Mouse (Mus musculus) heart, embryonic 11.5 days (tissue): ENCODE measurements around the gene Wbp1l. TPM values are rescaled to one million over a fixed set of nuclear protein-coding genes. Genes with fewer than 3 reads are reported as not detected.

Source experiments
- ATAC-seq: fragments of 200-750 bp; cut with Nextera tagmentation; replicated peaks from 2 replicates; pipeline ENCODE4 v1.8.0; 2017; ENCODE audit warnings: moderate library complexity; ENCODE audit not compliant: insufficient number of reproducible peaks, low FRiP score, low TSS enrichment
- H3K27ac ChIP-seq: fragments of 300-500 bp; sonication (generic); 2 replicates; pipeline ENCODE4 v1.5.1; 2014; ENCODE audit warnings: mild to moderate bottlenecking, low read depth, low read length
- H3K27me3 ChIP-seq: fragments of 300-500 bp; sonication (generic); 2 replicates; pipeline ENCODE4 v1.6.1; 2014; ENCODE audit warnings: mild to moderate bottlenecking, low read length, mixed read lengths; ENCODE audit not compliant: control insufficient read depth, insufficient read depth
- H3K36me3 ChIP-seq: fragments of 300-500 bp; sonication (generic); 2 replicates; pipeline ENCODE4 v1.6.1; 2014; ENCODE audit warnings: mild to moderate bottlenecking, low read length, moderate library complexity, mixed read lengths; ENCODE audit not compliant: control insufficient read depth, insufficient read depth
- H3K4me1 ChIP-seq: fragments of 300-500 bp; sonication (generic); 2 replicates; pipeline ENCODE4 v1.6.1; 2014; ENCODE audit warnings: low read length; ENCODE audit not compliant: control insufficient read depth, insufficient read depth
- H3K4me2 ChIP-seq: fragments of 300-500 bp; sonication (generic); 2 replicates; pipeline ENCODE4 v1.6.1; 2014; ENCODE audit warnings: mild to moderate bottlenecking, moderate library complexity
- H3K4me3 ChIP-seq: fragments of 300-500 bp; sonication (generic); 2 replicates; pipeline ENCODE4 v1.5.1; 2014; ENCODE audit warnings: low read depth, low read length
- H3K9ac ChIP-seq: fragments of 300-500 bp; sonication (generic); 2 replicates; pipeline ENCODE4 v1.6.1; 2014; ENCODE audit warnings: mild to moderate bottlenecking, low read depth, low read length, moderate library complexity
- H3K9me3 ChIP-seq: fragments of 300-500 bp; sonication (generic); replicated peaks from 2 replicates; pipeline ENCODE4 v1.6.1; 2016; ENCODE audit warnings: low read length; ENCODE audit not compliant: control insufficient read depth
- WGBS: fragments of 180-500 bp; shearing (Covaris S2); extraction: QIAGEN DNeasy Blood & Tissue Kit; methylation state at CpG from one replicate; pipeline ENCODE4 v1.1.7; 2014; ENCODE audit not compliant: insufficient replicate concordance; 5-methylcytosine and 5-hydroxymethylcytosine counted together
- polyA plus RNA-seq: library from polyadenylated mRNA; unstranded; fragments of >200 nt; fragmentation: Nextera tagmentation; extraction: Ambion mirVana; gene quantifications from 2 replicates; pipeline ENCODE4 v1.2.1, GENCODE M21; 2014

Gene Wbp1l
- polyA plus RNA-seq, 1 experiment from 2014 or later: 41.5 TPM

DNA sequence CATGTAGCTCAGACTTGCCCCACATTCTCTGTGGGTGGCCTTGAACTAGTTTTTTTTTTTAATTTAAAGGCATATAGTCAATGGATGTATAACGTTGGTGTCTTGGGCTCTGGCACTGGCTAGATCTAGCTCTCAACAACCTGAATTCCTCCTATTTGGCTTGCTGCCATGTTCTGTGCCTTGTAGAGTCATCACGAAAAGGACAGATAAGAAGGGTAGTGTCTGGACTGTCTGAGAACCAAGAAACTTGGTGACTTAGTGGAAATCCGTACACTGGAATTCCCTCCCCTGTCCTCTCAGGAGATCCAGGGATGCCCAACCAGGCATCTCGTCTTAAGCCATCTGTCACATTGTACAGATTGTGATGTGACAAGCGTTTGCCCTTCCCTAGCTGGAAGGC, 54.3 kb downstream of the Wbp1l start:
- Histone ChIP-seq H3K27me3 (no peaks in the 10 kb centered on the region), H3K36me3 (peaks cover 35% of the 10 kb centered on the region), H3K4me2 (no peak overlapping the region), H3K9me3 (no peaks in the 10 kb centered on the region), H3K4me3 (no peak overlapping the region), H3K4me1 (no peaks in the 10 kb centered on the region), H3K27ac (no peak overlapping the region), H3K9ac (no peak overlapping the region)
- WGBS: 58% methylated on average over 5 of the region's 5 CpGs
- ATAC-seq: no peak

DNA sequence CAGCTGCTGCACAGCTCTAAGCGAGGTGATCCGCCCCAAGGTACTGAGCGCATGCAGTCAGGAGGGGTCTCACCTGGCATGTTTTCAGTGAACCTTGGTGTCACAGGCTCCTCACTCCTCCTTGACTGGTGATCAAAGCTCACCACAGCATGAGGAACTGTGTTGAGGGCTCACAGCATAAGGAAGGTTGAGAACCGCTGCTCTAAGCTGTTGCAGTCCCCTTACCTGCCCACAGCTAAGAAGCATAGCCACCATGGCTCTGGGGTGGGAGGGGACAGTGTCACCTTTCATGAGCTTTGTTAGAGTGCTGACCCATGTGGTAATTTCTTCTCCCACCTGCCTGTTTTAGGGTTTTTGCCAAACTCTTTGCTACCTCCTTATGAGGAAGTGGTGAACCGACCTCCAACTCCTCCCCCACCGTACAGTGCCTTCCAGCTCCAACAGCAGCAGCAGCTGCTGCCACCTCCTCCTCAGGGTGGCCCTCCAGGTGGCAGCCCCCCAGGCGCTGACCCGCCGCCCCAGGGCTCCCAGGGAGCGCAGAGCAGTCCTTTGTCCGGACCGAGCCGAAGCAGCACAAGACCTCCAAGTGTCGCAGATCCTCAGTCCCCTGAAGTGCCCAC, 54.8 kb downstream of the Wbp1l start:
- ATAC-seq: no peak
- H3K9me3 ChIP-seq: no peaks in the 10 kb centered on the region
- no peak overlapping the region for H3K4me2 ChIP-seq
- H3K9ac ChIP-seq: no peak overlapping the region
- H3K4me1 ChIP-seq: no peaks in the 10 kb centered on the region
- peaks cover 34% of the 10 kb centered on the region for H3K36me3 ChIP-seq
- whole genome bisulfite sequencing: 94% methylated on average over 14 of the region's 14 CpGs
- no peak overlapping the region for H3K4me3 ChIP-seq
- H3K27ac ChIP-seq: no peak overlapping the region
- H3K27me3 ChIP-seq: no peaks in the 10 kb centered on the region

DNA sequence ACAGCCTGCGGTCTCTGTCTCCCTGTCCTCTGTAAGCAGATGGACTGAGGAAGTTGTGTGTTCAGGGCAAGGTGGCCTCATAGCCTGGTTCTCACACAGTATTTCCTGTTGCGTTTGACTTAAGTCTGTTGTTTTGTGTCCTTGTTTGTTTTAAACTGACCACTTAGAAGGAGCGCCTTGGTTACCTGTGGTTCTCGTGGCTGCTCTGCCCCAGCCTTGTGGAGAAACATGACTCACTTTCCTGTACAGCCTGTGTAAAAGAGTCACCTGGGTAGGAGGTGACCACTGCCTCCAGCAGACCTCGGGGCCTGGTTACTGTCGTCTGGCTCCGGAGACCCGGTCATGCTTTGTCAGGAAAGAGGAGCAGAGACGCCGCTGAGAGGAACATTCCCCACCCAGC, 56.7 kb downstream of the Wbp1l start:
- Histone ChIP-seq H3K4me2 (no peak overlapping the region), H3K27me3 (no peaks in the 10 kb centered on the region), H3K4me3 (no peak overlapping the region), H3K36me3 (peaks cover 33% of the 10 kb centered on the region), H3K4me1 (peaks cover 17% of the 10 kb centered on the region; the same call in 1 of the 2 replicates), H3K9me3 (no peaks in the 10 kb centered on the region), H3K9ac (no peak overlapping the region), H3K27ac (no peak overlapping the region)
- WGBS: 86% methylated on average over 10 of the region's 10 CpGs
- no peak for ATAC-seq

DNA sequence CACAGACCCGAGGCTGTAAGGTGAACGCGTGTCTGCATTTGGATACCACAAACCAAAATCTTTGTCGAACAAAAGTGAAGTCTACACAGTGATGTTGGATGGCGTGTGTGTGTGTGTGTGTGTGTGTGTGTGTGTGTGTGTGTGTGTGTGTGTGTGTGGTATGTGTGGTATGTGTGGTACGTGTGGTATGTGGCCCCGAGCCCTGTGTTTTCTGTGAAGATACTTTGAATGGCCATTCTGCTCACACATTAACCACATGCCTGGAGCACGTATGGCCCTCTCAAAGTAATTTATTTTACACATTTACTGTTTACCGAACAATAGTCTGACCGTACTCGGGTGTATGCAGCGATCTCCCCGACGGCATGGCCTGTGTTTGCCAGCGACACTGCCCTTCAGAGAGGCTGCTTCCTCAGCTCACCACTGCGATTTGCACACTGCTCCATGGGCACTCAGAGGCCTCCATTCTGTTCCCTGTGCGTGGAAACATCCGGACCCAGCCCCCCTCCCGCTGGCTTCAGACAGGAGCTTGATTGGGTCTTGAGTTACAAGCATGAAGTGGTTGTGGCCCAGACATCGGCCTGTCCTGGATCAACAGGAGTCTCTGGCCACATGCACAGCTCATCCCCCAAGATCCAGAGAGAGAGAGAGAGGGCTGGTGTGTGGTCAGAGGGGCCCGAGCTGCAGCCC, 57.4 kb downstream of the Wbp1l start:
- H3K36me3 ChIP-seq: peaks cover 33% of the 10 kb centered on the region
- no peak overlapping the region for H3K9ac ChIP-seq
- H3K27me3 ChIP-seq: no peaks in the 10 kb centered on the region
- 88% methylated on average over 21 of the region's 21 CpGs for WGBS
- H3K9me3 ChIP-seq: no peaks in the 10 kb centered on the region
- H3K4me1 ChIP-seq: peaks cover 21% of the 10 kb centered on the region
- H3K4me3 ChIP-seq: no peak overlapping the region
- no peak overlapping the region for H3K27ac ChIP-seq
- no peak overlapping the region for H3K4me2 ChIP-seq
- no peak for ATAC-seq

DNA sequence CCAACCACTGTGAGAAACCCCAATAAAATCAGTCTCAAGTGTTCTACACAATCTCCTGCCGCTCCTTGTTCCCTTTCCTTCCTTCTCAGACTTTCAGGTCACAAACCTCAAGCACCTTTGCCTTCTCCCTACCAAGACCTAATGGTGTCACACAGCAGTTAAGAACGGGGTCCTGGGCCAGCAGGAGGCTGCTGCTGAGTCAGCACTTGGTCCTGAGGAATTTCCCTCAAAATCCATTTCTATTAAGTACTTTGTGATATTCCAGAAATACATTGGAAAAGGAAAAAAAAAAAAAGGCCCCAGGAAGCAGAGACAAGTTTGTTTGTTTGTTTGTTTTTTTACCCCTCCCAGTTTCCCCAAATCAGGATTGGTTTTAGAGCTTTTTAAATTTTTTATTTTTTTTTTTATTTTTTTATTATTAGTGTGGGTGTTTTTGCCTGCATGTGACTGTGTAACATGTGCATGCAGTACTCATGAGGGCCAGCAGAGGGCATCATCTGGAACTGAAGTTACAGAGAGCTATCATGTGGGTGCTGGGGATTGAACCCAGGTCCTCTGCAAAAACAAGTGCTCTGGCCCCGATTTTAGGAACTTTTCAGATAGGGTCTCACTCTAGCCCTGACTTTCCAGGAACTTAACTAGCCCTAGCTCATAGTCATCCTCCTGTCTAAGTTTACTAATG, 58.6 kb downstream of the Wbp1l start:
- Histone ChIP-seq H3K9me3 (no peaks in the 10 kb centered on the region), H3K4me1 (peaks cover 32% of the 10 kb centered on the region), H3K9ac (no peak overlapping the region), H3K4me2 (no peak overlapping the region), H3K4me3 (no peak overlapping the region), H3K27ac (no peak overlapping the region), H3K27me3 (no peaks in the 10 kb centered on the region), H3K36me3 (peaks cover 27% of the 10 kb centered on the region)
- WGBS: 88% methylated on average over 3 of the region's 3 CpGs
- no peak for ATAC-seq

DNA sequence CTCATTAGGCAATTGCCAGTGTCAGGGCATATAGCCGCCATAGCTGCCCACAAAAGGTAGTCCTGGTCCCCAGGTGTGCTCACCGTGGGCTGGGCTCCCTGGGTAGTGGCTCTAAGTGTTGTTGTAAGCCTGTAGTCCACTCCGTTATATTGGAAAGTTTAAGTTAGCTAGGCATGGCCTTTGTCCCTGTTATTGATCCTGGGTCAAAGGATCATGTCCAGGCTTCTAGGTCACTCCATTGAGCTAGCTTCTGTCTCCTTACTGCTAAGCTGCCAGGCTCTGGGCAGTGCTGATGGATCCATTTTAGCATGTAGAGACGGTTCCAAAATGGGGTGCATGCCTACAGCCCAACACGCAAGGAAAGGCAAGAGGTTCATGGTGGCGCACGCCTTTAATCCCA, 59.5 kb downstream of the Wbp1l start:
- H3K9ac ChIP-seq: no peak overlapping the region
- no peaks in the 10 kb centered on the region for H3K9me3 ChIP-seq
- no peaks in the 10 kb centered on the region for H3K27me3 ChIP-seq
- H3K36me3 ChIP-seq: peaks cover 27% of the 10 kb centered on the region
- H3K4me2 ChIP-seq: no peak overlapping the region
- WGBS: 90% methylated on average over 7 of the region's 7 CpGs
- no peak overlapping the region for H3K4me3 ChIP-seq
- no peak overlapping the region for H3K27ac ChIP-seq
- no peak for ATAC-seq
- peaks cover 32% of the 10 kb centered on the region for H3K4me1 ChIP-seq

DNA sequence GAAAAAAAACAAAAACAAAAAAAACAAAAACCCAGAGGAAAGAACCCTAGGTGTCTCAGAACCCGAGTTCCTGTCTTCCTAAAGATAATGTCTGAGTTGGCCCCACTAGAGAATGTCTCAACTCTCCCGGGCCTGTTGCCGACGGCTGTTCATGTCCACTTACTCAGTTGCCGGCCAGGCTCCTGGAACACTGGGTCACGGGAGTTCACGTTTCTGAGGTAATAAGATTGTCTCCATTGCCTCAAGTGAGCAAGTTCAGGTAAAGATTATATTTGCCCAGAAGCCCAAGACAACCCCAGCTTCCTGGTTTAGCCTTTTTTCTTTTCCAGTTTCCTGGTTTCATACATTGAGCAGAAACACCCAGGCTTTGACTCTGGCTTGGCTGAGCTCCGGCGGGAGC, 60.0 kb downstream of the Wbp1l start:
- H3K9ac ChIP-seq: no peak overlapping the region
- peaks cover 32% of the 10 kb centered on the region for H3K4me1 ChIP-seq
- peaks cover 24% of the 10 kb centered on the region for H3K36me3 ChIP-seq
- no peak for ATAC-seq
- H3K27ac ChIP-seq: no peak overlapping the region
- WGBS: 54% methylated on average over 9 of the region's 9 CpGs
- no peaks in the 10 kb centered on the region for H3K27me3 ChIP-seq
- no peak overlapping the region for H3K4me2 ChIP-seq
- H3K9me3 ChIP-seq: no peaks in the 10 kb centered on the region
- H3K4me3 ChIP-seq: no peak overlapping the region

DNA sequence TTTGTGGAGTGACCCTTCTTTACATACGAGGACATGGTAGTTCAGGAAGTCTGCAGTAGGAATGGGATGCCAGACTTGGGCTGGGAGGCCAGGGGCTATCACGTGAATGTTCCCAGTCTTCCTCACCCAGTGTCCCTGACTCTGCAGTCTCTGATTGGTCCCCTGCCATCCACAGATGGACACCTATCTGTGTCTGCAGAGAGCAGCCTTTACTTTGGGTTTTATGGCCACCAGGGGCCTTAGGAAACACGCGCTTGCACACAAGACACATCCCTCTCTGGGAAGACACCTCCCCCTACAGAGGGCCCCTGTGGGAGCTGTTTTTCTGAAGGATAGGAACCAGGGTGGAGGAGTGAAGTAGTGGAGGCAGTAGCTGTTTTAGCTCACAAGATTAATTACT, 62.6 kb downstream of the Wbp1l start:
- Histone ChIP-seq H3K9ac (no peak overlapping the region), H3K9me3 (no peaks in the 10 kb centered on the region), H3K27ac (no peak overlapping the region), H3K4me1 (peaks cover 35% of the 10 kb centered on the region), H3K4me2 (no peak overlapping the region), H3K27me3 (no peaks in the 10 kb centered on the region), H3K36me3 (peaks cover 6% of the 10 kb centered on the region), H3K4me3 (no peak overlapping the region)
- no peak for ATAC-seq
- WGBS: 60% methylated on average over 4 of the region's 4 CpGs
